Mouse (Mus musculus) left cerebral cortex, postnatal 10 days (tissue): ENCODE data around the gene Acap3. TPM values are rescaled to one million over a fixed set of nuclear protein-coding genes. Genes with fewer than 3 reads are reported as not detected.

ENCODE experiments used
- DNase-seq, 2 experiments: peaks; one replicate each; pipeline ENCODE4 v3.0.0; 2021 to 2022; ENCODE audit warnings: low spot score in 2 of 2, mixed read lengths in 1 of 2; ENCODE audit errors: extremely low spot score in 1 of 2
- intact Hi-C: fragments of 180-260 bp; cut with DNase I; formaldehyde crosslinking; loops from one replicate; pipeline ENCODE4 v1.15.1; 2025
- total RNA-seq, 2 experiments: library from RNA; stranded (reverse); gene quantifications; 2 replicates each; pipeline ENCODE4 v1.2.3; 2021

Gene Acap3
- total RNA-seq = 100 to 1,000 TPM; 144 to 146 TPM

GRCm38 (mm10) chr4:155891551-155892001 is at the start of gene Acap3, which contains the start of gene Pusl1:
Acap3 (plus strand) TSS chr4:155891822.
Pusl1 (minus strand) TSS chr4:155891781.
- peak; percentile 94 to 99 for DNase-seq
- intact Hi-C loops = no loop called here

GRCm38 (mm10) chr4:155843231-155843630 is 48.4 kb upstream of the Acap3 start:
- intact Hi-C loops = no loop called here
- DNase-seq = peak in 1 of 2 experiments; percentile 3

- peak; percentile 90 to 94 for DNase-seq
- intact Hi-C loops = no loop called here
These were observed 44.6 kb upstream of the Acap3 start, which contains the start of gene Dvl1 for GRCm38 (mm10) chr4:155846871-155847578. Dvl1 (plus strand) TSS chr4:155847402.

GRCm38 (mm10) chr4:155847591-155848352 is 43.9 kb upstream of the Acap3 start:
- intact Hi-C loops = no loop called here
- peak in 1 of 2 experiments; percentile 67 for DNase-seq

GRCm38 (mm10) chr4:155848434-155849095 is 43.1 kb upstream of the Acap3 start:
- no peak for DNase-seq
- intact Hi-C loops = no loop called here

- no peak for DNase-seq
- intact Hi-C loops = no loop called here
These were observed 42.2 kb upstream of the Acap3 start for GRCm38 (mm10) chr4:155849391-155849790.

GRCm38 (mm10) chr4:155849792-155850451 is 41.7 kb upstream of the Acap3 start:
- intact Hi-C loops = no loop called here
- no peak for DNase-seq

GRCm38 (mm10) chr4:155851368-155851767 is 40.3 kb upstream of the Acap3 start:
- DNase-seq = no peak
- intact Hi-C loops = no loop called here

GRCm38 (mm10) chr4:155851951-155852411 is 39.6 kb upstream of the Acap3 start:
- intact Hi-C loops = no loop called here
- DNase-seq = no peak

GRCm38 (mm10) chr4:155853421-155853820 is 38.2 kb upstream of the Acap3 start:
- DNase-seq = no peak
- intact Hi-C loops = no loop called here

GRCm38 (mm10) chr4:155854991-155855390 is 36.6 kb upstream of the Acap3 start:
- DNase-seq = no peak
- intact Hi-C loops = no loop called here

GRCm38 (mm10) chr4:155856071-155856470 is 35.6 kb upstream of the Acap3 start:
- DNase-seq = no peak
- intact Hi-C loops = no loop called here

- intact Hi-C loops = no loop called here
- DNase-seq = no peak
These were observed 34.7 kb upstream of the Acap3 start for GRCm38 (mm10) chr4:155856881-155857280.

- intact Hi-C loops = no loop called here
- peak in 1 of 2 experiments; percentile 67 for DNase-seq
These were observed 32.3 kb upstream of the Acap3 start for GRCm38 (mm10) chr4:155859318-155859717.

- intact Hi-C loops = no loop called here
- DNase-seq = no peak
These were observed 29.8 kb upstream of the Acap3 start for GRCm38 (mm10) chr4:155861787-155862186.

GRCm38 (mm10) chr4:155863001-155863400 is 28.6 kb upstream of the Acap3 start, which contains the start of gene Tas1r3:
Tas1r3 (minus strand) TSS chr4:155863362.
- intact Hi-C loops = no loop called here
- DNase-seq = no peak

- intact Hi-C loops = no loop called here
- no peak for DNase-seq
These were observed 22.9 kb upstream of the Acap3 start for GRCm38 (mm10) chr4:155868614-155869298.

- DNase-seq = peak; percentile 95 to 98
- intact Hi-C loops = no loop called here
These were observed 22.1 kb upstream of the Acap3 start, which contains the start of the genes Cptp and Ints11 for GRCm38 (mm10) chr4:155869317-155870033. Cptp (minus strand) TSS chr4:155869440. Ints11 (plus strand) TSS chr4:155869546.
